Mouse (Mus musculus): ENCODE data around the gene Setd5. TPM values are rescaled to one million over a fixed set of nuclear protein-coding genes. Genes with fewer than 3 reads are reported as not detected.

Setd5 gene
- total RNA-seq, 4 experiments from 2014 or later: 88.7 to 146 (median 108) TPM

GRCm38 (mm10) chr6:113054552-113055107 lies 22.5 kb upstream of the Setd5 start:
- DNase-seq: no peak

GRCm38 (mm10) chr6:113060892-113061563 lies 16.1 kb upstream of the Setd5 start:
- no peak for DNase-seq

- DNase-seq: no peak
Observed at GRCm38 (mm10) chr6:113062253-113062652, 14.9 kb upstream of the Setd5 start.

GRCm38 (mm10) chr6:113063363-113063762 lies 13.8 kb upstream of the Setd5 start:
- DNase-seq: no peak

DNA sequence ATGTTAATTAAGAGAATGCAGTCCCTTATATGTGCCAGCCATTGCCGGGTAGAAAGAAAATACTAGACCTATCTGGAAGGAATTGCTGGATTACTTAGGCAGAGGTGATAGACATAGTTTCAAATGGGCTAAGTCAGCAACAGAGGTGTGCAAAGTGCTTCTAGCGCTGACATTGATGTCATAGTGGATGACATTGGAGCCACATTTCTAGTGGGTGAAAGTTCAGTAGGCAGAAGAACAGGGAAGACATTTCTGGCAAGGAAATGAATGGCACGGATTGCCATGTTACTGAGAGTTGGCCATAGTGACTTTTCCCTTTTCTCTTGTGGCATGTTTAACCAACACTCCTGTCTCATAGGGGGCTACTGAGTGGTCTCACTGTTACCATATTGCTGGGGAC lies 12.0 kb upstream of the Setd5 start:
- DNase-seq: no peak

- DNase-seq: no peak
Observed at GRCm38 (mm10) chr6:113069154-113069553, 8.0 kb upstream of the Setd5 start.

GRCm38 (mm10) chr6:113075261-113075660 lies 1.9 kb upstream of the Setd5 start:
- DNase-seq: no peak

- DNase-seq: peak; percentile 93
Observed at GRCm38 (mm10) chr6:113076012-113076685, 1.0 kb upstream of the Setd5 start.

GRCm38 (mm10) chr6:113077569-113078030 lies 435 bp downstream of the Setd5 start:
- DNase-seq: no peak

DNA sequence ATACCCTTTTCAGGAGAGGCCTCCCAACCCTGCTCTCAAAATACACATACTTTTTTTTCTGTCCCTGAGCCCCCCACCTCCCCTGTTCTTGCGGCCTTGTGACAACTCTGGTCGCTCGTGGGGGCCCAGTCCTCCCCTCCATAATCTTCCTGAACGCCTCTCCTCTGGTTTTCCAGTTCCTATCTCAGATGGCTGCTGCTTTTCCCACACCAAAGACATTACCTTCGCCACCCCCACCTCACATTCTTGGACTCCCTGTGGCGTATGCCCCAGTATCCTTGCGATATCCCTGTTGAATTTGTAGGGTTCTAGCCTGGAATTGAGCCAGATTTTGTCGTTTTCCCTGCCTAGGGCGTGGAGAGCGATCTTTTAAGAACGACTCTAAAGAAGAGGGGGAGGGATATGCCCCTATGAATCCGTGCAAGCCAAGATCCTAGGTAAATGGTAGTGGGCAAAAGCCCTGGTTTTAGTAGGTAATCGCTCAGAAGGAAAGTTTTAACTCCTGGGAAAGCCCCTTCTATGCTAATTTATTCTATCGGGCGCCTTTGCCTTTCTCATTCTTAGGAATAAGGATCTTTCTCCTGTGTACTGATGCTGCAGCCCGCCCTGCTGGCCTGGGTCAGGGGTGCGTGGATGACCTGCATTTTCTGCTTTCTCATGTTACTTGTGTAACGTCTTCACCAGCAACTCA lies 1.0 kb downstream of the Setd5 start:
- peak; percentile 46 for DNase-seq

DNA sequence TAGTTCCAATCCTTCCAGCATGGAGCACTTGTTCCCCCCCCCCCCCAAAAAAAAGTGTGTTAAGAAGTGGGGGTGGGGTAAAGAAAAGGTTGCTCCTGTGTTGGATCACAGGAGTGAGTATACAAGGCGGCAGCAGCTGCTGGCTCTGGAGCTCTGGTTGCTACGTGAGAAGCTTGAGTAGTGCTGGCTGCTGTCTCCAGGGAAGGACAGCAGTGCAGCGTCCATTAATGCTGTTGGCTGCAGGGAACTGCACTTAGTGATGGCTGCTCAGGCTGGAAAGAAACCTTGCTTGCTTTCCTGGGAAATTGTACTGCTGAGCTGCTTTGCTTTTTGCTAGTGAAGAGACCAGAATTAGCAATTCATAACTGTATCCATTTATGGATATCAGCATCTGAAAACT lies 2.3 kb downstream of the Setd5 start:
- DNase-seq: no peak

GRCm38 (mm10) chr6:113082229-113082628 lies 5.1 kb downstream of the Setd5 start:
- no peak for DNase-seq

DNA sequence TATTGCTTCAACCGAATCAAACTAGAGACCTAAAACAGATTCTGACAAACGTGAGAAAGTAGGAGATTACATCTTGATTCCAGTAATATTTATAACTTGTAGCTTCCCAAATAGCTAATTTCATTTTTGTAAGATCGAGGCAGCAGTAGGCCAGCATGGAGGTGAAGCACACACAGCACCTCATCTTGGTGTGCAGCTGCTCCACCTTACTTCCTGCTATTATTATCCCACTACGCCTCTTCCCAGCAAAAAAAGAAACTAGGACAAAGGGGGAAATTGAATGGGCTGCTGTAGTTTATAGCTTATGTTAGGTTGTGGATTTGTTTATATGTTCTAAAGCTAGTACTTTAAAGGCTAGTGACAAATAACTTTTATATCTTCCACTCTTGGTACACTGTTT lies 7.4 kb downstream of the Setd5 start:
- DNase-seq: no peak

DNA sequence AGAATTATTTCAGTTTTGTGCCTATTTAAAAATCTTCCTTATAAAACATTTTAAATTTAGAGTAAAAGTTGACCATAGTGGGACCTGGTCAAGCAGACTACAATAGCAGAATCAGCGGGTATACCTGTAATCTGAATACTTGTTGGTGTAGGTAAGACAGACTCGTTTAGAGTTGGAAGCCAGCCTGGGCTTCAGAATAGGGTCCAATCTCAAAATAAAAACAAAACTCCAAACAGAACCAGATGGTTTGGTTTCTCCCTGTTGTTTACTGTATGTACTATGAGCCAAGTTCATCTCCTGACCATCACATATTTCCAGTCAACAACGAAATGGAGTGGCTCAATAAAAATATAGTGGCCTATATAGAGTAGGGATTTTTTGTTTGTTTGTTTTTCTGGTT lies 16.0 kb downstream of the Setd5 start:
- DNase-seq: no peak

- DNase-seq: no peak
Observed at GRCm38 (mm10) chr6:113095547-113095946, 18.4 kb downstream of the Setd5 start.

DNA sequence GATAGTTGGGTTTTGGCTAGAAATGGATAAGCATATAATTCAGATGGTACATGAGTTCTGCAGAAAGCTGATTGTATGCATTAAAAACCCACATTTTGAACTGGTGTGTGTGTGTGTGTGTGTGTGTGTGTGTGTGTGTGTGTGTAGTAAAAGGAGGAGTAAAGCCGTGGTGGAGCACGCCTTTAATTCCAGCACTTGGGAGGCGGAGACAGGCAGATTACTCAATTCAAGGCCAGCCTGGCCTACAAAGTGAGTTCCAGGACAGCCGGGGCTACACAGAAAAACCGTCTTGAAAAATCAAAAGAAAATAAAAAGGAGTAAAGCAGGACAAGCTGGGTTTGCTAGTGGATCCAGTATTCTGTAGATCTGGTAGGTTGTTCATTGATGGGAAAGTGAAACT lies 20.5 kb downstream of the Setd5 start:
- peak; percentile 44 for DNase-seq

GRCm38 (mm10) chr6:113099640-113100289 lies 22.6 kb downstream of the Setd5 start:
- peak; percentile 93 for DNase-seq

DNA sequence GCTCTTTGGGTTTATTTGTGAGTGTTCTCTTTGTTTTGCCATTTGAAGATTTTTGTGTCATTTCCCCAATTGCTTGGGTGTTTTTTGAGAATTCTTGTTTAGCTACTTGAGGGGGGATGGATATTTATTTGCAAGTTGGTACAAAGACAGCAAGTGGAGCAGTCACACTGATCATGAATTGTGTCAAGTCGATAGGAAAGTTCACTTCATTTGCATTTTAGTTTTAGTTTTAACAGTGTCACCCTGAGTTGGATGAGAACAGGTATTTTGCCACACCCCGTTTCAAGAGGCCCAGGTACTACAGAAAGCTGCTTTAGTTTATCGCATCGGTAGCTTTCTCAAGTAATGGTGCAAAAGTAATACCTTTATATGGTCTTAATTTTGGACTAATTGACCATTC lies 25.4 kb downstream of the Setd5 start:
- DNase-seq: no peak

GRCm38 (mm10) chr6:113103765-113104164 lies 26.6 kb downstream of the Setd5 start:
- peak; percentile 54 for DNase-seq

- DNase-seq: no peak
Observed at GRCm38 (mm10) chr6:113109378-113109777, 32.2 kb downstream of the Setd5 start.

- DNase-seq: peak; percentile 35
Observed at GRCm38 (mm10) chr6:113109956-113110355, 32.8 kb downstream of the Setd5 start.

DNA sequence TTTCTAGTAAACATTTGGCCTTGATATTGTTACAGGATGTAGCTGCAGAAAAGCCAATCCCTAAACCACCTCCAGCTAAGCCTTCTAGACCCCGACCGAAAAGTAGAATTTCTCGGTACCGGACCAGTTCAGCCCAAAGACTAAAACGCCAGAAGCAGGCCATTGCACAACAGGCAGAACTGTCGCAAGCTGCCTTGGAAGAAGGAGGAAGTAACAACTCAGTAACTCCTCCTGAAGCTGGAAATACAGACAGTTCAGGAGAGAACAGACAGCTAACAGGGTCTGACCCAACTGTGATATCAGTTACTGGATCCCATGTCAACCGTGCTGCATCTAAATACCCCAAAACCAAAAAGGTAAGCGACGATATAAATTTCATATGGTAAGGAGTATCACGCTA lies 43.6 kb downstream of the Setd5 start:
- DNase-seq: no peak

DNA sequence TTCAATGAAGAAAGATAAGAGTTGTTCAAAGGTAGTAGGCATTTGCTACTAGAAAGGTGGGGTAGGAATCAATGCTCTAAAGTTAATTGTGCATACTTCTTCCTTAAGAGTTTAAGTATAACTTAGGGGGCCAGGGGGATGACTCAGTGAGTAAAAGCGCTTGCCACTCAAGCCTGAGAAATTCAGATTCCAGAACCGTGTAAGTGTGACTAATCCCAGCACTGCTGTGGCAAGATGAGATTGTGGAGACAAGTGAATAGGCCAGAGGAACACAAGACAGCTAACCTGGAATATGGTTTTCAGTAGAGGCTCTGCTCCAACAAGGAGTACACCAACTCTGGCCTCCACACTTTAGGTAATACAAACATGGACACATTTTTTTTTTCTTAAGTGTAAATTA lies 56.2 kb downstream of the Setd5 start:
- DNase-seq: no peak

All from adrenal gland, adult 8-10 months (tissue).